Mouse (Mus musculus) forebrain, embryonic 13.5 days (tissue): Measurements from ENCODE around the gene Polr2l. TPM values are rescaled to one million over a fixed set of nuclear protein-coding genes. Genes with fewer than 3 reads are reported as not detected.

Experiments used
- ATAC-seq: fragments of 200-750 bp; cut with Nextera tagmentation; 2 replicates; pipeline ENCODE4 v1.8.0; 2017
- H3K27ac ChIP-seq: fragments of 300-500 bp; sonication (generic); 2 replicates; pipeline ENCODE4 v1.5.1; 2015; ENCODE audit warnings: inconsistent platforms, mild to moderate bottlenecking, moderate library complexity
- H3K27me3 ChIP-seq: fragments of 300-500 bp; sonication (generic); 2 replicates; pipeline ENCODE4 v1.6.1; 2015; ENCODE audit warnings: mild to moderate bottlenecking, inconsistent platforms
- H3K36me3 ChIP-seq: fragments of 300-500 bp; sonication (generic); 2 replicates; pipeline ENCODE4 v1.6.1; 2015; ENCODE audit warnings: mild to moderate bottlenecking, inconsistent platforms; ENCODE audit not compliant: poor library complexity, severe bottlenecking
- H3K4me1 ChIP-seq: fragments of 300-500 bp; sonication (generic); 2 replicates; pipeline ENCODE4 v1.6.1; 2015; ENCODE audit warnings: inconsistent platforms
- H3K4me2 ChIP-seq: fragments of 300-500 bp; sonication (generic); 2 replicates; pipeline ENCODE4 v1.6.1; 2015; ENCODE audit warnings: inconsistent platforms, mild to moderate bottlenecking, moderate library complexity
- H3K4me3 ChIP-seq: fragments of 300-500 bp; sonication (generic); 2 replicates; pipeline ENCODE4 v1.5.1; 2015; ENCODE audit warnings: mild to moderate bottlenecking, inconsistent platforms
- H3K9ac ChIP-seq: fragments of 300-500 bp; sonication (generic); 2 replicates; pipeline ENCODE4 v1.6.1; 2015; ENCODE audit warnings: mild to moderate bottlenecking, inconsistent platforms
- H3K9me3 ChIP-seq: fragments of 300-500 bp; sonication (generic); replicated peaks from 2 replicates; pipeline ENCODE4 v1.6.1; 2016; ENCODE audit warnings: inconsistent platforms
- WGBS: fragments of 180-500 bp; shearing (Covaris S2); methylation state at CpG from one replicate; pipeline ENCODE4 v1.1.7; 2015; 5-methylcytosine and 5-hydroxymethylcytosine counted together
- polyA plus RNA-seq: library from polyadenylated mRNA; unstranded; fragments of >200 nt; fragmentation: Nextera tagmentation; extraction: Ambion mirVana; gene quantifications from 2 replicates; pipeline ENCODE4 v1.2.1, GENCODE M21; 2015

Gene Polr2l
- polyA plus RNA-seq, 1 experiment from 2014 or later: 76.5 TPM

DNA sequence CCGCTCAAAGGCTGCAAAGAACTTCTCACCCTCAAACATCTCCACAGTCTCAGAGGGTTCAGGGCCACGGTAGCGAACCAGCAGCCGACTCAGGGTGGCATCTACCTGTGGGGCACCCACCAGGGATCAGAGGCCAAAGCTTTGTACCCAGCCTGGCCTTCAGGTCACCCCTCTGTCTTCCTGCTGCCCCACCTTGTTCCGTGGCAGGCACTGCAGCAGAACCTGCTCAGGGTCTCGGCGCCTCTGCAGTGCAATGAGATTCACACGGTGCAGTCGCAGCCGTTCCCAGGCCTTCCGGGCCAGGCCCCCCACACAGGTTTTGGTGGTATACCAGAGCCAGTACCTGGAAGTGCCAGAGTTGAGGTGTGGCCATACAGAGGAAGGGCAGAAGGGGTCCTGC lies 35.1 kb downstream of the Polr2l start:
- no peak overlapping the region for H3K4me3 ChIP-seq
- peaks cover 35% of the 10 kb centered on the region for H3K36me3 ChIP-seq
- H3K4me1 ChIP-seq: peaks cover 67% of the 10 kb centered on the region
- WGBS: 97% methylated on average over 11 of the region's 11 CpGs
- no peak for ATAC-seq
- no peak overlapping the region for H3K4me2 ChIP-seq
- no peak overlapping the region for H3K27ac ChIP-seq
- H3K9me3 ChIP-seq: no peaks in the 10 kb centered on the region
- no peak overlapping the region for H3K9ac ChIP-seq
- H3K27me3 ChIP-seq: no peaks in the 10 kb centered on the region

DNA sequence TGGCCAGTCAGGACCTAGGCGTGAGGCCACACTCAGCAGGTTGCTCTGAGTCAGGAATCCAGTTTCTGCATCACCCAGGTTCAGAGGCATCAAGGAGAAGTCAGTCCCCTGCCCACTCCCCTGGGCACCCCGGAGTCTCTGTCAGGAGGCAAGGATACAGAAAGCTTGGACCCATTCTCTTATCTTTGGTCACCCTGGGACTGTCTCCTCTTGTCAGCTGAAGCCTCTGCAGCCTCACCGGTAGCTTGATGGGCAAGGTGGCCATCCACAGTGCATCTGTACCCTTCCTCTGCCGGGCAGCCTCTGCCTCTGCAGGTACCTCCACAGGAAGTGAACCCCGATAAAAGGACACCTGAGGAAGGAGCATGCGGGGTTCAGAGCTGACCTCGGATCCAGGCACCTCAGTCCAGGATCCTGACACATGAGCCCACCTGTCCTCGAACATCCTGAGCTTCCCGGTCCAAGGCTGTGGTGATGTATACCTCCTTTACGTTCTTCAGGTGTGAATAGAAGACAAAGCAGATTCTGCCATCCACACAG lies 35.7 kb downstream of the Polr2l start:
- H3K27me3 ChIP-seq: no peaks in the 10 kb centered on the region
- no peak for ATAC-seq
- H3K9ac ChIP-seq: peak overlapping the region; percentile 27; the same call in 1 of the 2 replicates
- H3K27ac ChIP-seq: no peak overlapping the region
- no peak overlapping the region for H3K4me3 ChIP-seq
- no peak overlapping the region for H3K4me2 ChIP-seq
- H3K4me1 ChIP-seq: peaks cover 71% of the 10 kb centered on the region
- WGBS: 96% methylated on average over 10 of the region's 10 CpGs
- peaks cover 35% of the 10 kb centered on the region for H3K36me3 ChIP-seq
- no peaks in the 10 kb centered on the region for H3K9me3 ChIP-seq

DNA sequence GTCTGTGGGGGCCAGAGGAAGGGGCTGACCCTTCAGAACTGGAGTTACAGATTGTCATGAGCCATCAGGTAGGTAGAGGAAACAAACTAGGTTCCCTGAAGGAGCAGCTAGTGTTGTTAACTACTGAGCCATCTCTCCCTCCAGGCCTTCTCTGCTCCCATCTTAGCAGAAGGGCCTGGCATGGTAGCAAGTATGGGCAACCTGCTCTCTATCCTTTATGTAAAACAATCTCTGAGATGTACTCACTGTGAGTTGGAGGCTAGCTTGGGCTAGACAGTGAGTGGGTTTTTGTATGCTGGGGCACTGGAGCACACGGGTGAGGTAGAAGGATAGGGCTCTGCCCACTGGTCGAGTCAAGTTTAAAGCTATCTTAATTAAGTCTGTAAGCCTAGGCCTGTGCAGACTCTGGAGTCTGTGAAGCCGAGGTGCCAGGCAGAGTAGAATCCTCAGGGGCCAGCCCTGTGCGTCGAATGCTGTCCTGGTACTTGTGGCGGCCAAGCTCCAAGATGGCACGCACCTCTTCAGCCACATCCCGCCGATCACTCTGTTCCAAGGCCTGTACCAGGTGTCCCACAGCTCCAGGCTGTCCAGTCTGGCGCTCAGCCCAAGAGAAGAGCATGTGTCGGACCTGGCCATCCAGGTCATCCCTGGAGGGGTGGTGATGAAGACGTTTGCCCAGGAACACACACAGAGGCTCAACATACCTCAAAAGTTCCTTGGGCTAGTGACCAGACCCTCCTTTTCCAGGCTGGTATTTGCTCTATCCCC lies 36.5 kb downstream of the Polr2l start:
- H3K4me2 ChIP-seq: no peak overlapping the region
- H3K4me1 ChIP-seq: peaks cover 72% of the 10 kb centered on the region
- H3K27ac ChIP-seq: no peak overlapping the region

DNA sequence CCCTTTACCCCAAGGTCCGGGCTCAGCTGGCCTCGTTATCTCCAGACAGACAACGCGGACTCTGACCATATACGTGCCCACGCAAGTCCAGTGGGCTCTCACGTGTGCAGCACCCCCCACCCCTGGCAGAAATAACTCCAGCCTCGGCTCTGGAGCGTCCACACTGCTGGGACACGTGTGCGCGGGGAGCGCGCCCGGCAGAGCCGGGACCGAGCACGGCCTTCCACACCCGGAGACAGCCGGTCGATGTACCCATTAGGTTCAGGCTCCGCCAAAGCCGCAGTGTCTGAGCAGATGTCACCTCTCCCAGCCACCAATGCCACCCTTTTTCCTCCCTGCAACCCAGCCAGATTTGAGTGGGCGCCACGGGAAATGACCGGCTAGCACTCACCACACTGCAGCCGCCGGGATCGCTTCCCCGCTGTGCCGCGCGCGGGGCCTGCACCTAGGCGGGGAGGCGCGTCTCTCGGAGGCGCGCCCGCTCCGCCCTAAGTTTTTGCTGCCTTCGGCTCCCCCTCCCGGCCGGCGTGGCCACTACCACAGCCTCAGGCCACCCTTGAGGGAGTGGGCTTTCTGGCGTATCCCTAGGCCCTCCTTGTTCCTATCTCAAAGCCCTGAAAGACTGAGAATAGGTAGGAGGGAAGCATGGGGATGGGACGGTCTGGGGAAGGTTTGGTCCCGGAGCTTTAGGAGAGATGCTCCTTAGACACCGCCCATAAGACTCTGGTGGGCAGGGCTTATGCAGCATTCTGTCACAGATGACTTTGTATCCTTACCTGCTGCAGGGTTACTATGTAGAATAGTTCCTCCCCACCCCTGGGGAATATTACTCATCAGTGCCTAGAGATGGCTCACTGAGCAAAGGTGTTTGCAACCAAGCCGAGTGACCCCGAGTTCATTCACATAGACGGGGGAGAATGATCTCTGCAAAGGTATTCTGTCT lies 37.5 kb downstream of the Polr2l start, which contains the start of gene Slc25a22:
TSS of gene Slc25a22 (minus strand) at position 715 of the 943 bp plus-strand sequence.
- Histone ChIP-seq H3K9me3 (no peaks in the 10 kb centered on the region), H3K4me2 (peak within 1 kb of the TSS; percentile 94), H3K27ac (peak within 1 kb of the TSS; percentile 63), H3K4me1 (peaks cover 71% of the 10 kb centered on the region), H3K27me3 (no peaks in the 10 kb centered on the region), H3K36me3 (peaks cover 50% of the 10 kb centered on the region), H3K9ac (peak within 1 kb of the TSS; percentile 83), H3K4me3 (peak within 1 kb of the TSS; percentile 61)
- ATAC-seq: peak; percentile 80
- WGBS: 5% methylated on average over 53 of the region's 53 CpGs

More for the DNA sequence above, 36.5 kb downstream of the Polr2l start:
- no peak for ATAC-seq
- 93% methylated on average over 12 of the region's 12 CpGs for WGBS
- H3K4me3 ChIP-seq: peak overlapping the region; percentile 61; the same call in 1 of the 2 replicates
- H3K36me3 ChIP-seq: peaks cover 40% of the 10 kb centered on the region
- H3K9ac ChIP-seq: no peak overlapping the region
- H3K27me3 ChIP-seq: no peaks in the 10 kb centered on the region
- no peaks in the 10 kb centered on the region for H3K9me3 ChIP-seq

DNA sequence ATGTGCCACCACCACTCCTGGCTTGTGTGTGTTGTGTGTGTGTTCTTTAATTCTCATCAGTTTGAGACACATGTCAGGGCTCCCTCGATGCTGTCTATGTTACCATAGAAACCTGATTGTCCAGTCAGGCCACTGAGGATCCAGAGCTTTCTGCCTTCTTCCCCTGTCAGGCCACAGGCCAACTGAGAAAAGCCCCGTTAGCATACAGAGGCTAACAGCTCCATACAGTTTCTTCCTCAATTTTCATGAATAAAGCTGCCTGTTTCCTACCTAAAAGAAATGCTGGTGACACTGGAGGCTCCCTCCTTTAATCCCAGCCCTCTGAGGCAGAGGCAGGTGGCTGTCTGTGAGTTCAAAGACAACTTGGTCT lies 38.4 kb downstream of the Polr2l start:
- Histone ChIP-seq H3K27ac (no peak overlapping the region), H3K9me3 (no peaks in the 10 kb centered on the region), H3K4me1 (peaks cover 61% of the 10 kb centered on the region), H3K4me2 (peak overlapping the region; percentile 94), H3K27me3 (no peaks in the 10 kb centered on the region), H3K36me3 (peaks cover 58% of the 10 kb centered on the region), H3K4me3 (peak overlapping the region; percentile 61), H3K9ac (peak overlapping the region; percentile 83; the same call in 1 of the 2 replicates)
- no peak for ATAC-seq
- WGBS: 47% methylated on average over 2 of the region's 2 CpGs

- 75% methylated on average over 9 of the region's 9 CpGs for WGBS
- ATAC-seq: no peak
- no peak overlapping the region for H3K27ac ChIP-seq
- no peaks in the 10 kb centered on the region for H3K27me3 ChIP-seq
- peak overlapping the region; percentile 94 for H3K4me2 ChIP-seq
- peaks cover 58% of the 10 kb centered on the region for H3K36me3 ChIP-seq
- peak overlapping the region; percentile 61 for H3K4me3 ChIP-seq
- peak overlapping the region; percentile 83; the same call in 1 of the 2 replicates for H3K9ac ChIP-seq
- H3K9me3 ChIP-seq: no peaks in the 10 kb centered on the region
- H3K4me1 ChIP-seq: peaks cover 56% of the 10 kb centered on the region
Observed at GRCm38 (mm10) chr7:141435856-141436522, 38.9 kb downstream of the Polr2l start.

DNA sequence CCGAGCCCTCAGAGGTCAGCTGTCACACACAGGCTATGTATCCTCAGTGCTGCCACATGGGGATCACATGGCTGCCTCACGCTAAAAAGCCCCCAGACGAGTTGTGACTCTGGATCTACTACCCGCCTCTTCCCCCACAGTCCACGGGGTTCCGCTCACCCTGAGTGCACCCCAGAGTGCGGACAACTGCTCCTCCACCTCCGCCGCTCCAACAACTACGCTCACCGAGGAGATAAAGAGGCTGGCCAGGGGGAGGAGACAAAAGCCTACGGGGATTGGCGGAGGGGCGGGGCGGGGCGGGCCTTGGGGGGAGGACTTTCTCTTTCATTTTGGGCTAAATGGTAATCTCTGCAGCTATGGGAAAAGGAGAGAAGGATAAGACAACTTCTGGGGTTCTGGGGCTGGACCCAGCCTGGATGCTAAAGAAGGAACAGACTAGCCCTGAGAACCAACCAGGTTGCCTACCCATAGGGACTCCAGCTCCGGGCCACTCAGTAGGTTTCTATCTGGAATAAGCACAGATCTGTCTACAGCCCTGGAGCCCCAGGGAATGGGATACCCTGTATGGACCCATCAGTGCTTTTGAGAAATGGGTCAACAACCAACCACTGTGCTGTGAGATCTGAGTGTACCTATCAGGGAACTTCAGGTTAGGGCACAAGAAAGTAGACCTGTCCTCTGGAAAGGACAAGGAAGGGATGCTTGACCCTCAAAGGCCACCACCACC lies 39.6 kb downstream of the Polr2l start:
- peak overlapping the region; percentile 87 for H3K27ac ChIP-seq
- peaks cover 53% of the 10 kb centered on the region for H3K4me1 ChIP-seq
- no peaks in the 10 kb centered on the region for H3K27me3 ChIP-seq

GRCm38 (mm10) chr7:141434464-141434863 lies 40.5 kb downstream of the Polr2l start:
- peak overlapping the region; percentile 82 for H3K9ac ChIP-seq
- H3K4me3 ChIP-seq: peak overlapping the region; percentile 61
- peaks cover 61% of the 10 kb centered on the region for H3K4me1 ChIP-seq
- peak; percentile 33 for ATAC-seq
- WGBS: 10% methylated on average over 8 of the region's 8 CpGs
- H3K27me3 ChIP-seq: no peaks in the 10 kb centered on the region
- H3K36me3 ChIP-seq: peaks cover 52% of the 10 kb centered on the region
- H3K27ac ChIP-seq: peak overlapping the region; percentile 87
- H3K4me2 ChIP-seq: peak overlapping the region; percentile 94
- no peaks in the 10 kb centered on the region for H3K9me3 ChIP-seq

More for the DNA sequence above, 39.6 kb downstream of the Polr2l start:
- H3K36me3 ChIP-seq: peaks cover 58% of the 10 kb centered on the region
- H3K4me2 ChIP-seq: peak overlapping the region; percentile 94
- peak overlapping the region; percentile 61 for H3K4me3 ChIP-seq
- 5% methylated on average over 17 of the region's 17 CpGs for WGBS
- peak overlapping the region; percentile 82 for H3K9ac ChIP-seq
- no peaks in the 10 kb centered on the region for H3K9me3 ChIP-seq
- peak; percentile 19 for ATAC-seq

GRCm38 (mm10) chr7:141433517-141434400 lies 41.2 kb downstream of the Polr2l start:
- ATAC-seq: no peak
- peaks cover 68% of the 10 kb centered on the region for H3K4me1 ChIP-seq

More at GRCm38 (mm10) chr7:141433517-141434400, 41.2 kb downstream of the Polr2l start:
- 76% methylated on average over 15 of the region's 15 CpGs for WGBS
- no peaks in the 10 kb centered on the region for H3K27me3 ChIP-seq
- peak overlapping the region; percentile 82 for H3K9ac ChIP-seq
- peaks cover 45% of the 10 kb centered on the region for H3K36me3 ChIP-seq
- H3K4me2 ChIP-seq: peak overlapping the region; percentile 94
- H3K27ac ChIP-seq: peak overlapping the region; percentile 87
- H3K4me3 ChIP-seq: peak overlapping the region; percentile 61
- H3K9me3 ChIP-seq: no peaks in the 10 kb centered on the region
